Mouse (Mus musculus) common myeloid progenitor, adult 5-6 weeks (primary cell): ENCODE data around the gene Cygb. TPM values are rescaled to one million over a fixed set of nuclear protein-coding genes. Genes with fewer than 3 reads are reported as not detected.
"Not testable (repeated sequence)": the region's sequence is repeated elsewhere in the genome, so short reads cannot be mapped to it uniquely, and the experiment has no call there.

ENCODE experiments used
- ATAC-seq: replicated peaks from 2 replicates; pipeline ENCODE4 v1.8.0; 2016; ENCODE audit warnings: low read depth, mild to moderate bottlenecking, moderate TSS enrichment, inconsistent platforms; ENCODE audit not compliant: poor library complexity, severe bottlenecking
- total RNA-seq: library from RNA; stranded (forward); fragments of 200-1000, 187-1606 nt; gene quantifications from 2 replicates; pipeline ENCODE4 v1.2.3, GENCODE M21; 2017

Gene Cygb
- total RNA-seq, 1 experiment from 2014 or later = not detected

- no peak for ATAC-seq
These were observed 32.8 kb downstream of the Cygb start for GRCm38 (mm10) chr11:116621258-116621704.

DNA sequence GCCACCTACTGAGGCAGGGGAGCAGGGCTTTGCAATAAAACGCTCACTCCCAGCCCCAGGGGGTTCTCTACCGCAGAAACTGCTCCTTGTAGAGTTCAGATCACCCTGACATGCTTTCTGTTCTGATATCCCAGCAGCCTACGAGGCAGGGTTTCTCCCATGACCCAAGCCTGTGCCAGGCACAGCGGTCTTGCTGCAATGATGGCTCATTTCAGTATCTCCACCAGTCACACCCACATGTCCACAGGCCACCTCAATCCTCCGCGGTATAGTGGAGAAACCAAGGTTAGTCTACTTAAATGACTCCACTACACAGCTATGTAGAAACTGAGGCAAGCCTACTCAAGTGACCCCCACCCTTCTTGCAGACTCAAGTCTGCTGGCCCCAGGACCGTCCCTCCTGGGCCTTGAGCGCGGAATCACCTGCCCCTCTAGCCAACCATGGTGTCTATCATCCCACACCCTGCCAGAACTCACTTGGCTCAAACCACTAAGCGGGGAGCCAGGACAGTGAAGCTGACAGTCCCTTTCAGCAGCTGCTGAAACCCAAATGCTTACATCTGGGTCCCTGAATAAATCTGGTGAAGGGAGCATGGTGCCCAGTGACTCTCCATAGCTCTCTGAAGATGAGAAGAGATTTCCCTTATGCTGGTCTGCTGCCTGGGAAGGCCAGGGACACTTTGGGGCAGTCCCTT lies 33.4 kb downstream of the Cygb start:
- ATAC-seq = no peak

DNA sequence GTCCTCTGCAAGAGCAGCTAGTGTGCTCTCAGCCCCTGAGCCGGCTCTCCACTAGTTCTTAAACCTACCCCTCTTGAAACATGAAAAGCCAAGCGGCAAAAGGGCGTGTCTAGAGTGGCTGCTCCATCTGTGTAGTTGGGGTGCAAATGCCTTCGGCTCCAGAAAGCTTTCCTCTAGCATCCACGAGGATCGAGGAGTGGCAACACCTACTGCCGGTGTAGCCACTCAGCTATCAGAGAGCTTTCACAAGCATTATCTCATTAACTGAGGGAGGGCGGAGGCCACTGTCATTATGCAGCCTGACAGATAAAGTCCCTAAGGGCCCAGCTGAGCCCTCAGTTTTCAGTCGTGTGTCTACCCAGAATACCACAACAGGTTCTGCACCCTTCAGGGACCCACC lies 34.0 kb downstream of the Cygb start:
- ATAC-seq = no peak

DNA sequence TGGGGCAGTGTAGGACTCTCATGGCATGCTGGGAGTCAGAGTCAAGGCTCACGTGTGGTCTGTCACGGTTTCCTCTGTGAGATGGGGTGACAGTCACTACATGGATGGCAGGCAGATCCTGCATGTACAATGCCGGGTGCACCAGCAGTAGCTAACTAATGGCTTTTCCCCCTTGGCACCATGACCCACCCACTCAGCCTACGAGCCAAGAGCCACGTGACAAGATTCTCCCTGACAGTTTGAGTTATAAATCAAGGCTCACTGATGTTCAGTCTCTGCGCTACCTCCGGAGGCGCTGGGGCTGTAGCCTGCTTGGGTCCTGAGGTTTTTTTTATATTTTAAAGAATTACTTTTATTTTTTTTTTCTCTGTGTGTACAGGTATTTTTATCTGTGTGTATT lies 34.6 kb downstream of the Cygb start:
- no peak for ATAC-seq

GRCm38 (mm10) chr11:116619156-116619555 lies 35.0 kb downstream of the Cygb start:
- no peak for ATAC-seq

GRCm38 (mm10) chr11:116618666-116619065 lies 35.4 kb downstream of the Cygb start:
- ATAC-seq = no peak

- peak; percentile 20; the same call in 1 of the 2 replicates for ATAC-seq
These were observed 36.5 kb downstream of the Cygb start for GRCm38 (mm10) chr11:116617641-116618040.

GRCm38 (mm10) chr11:116616438-116617118 lies 37.5 kb downstream of the Cygb start:
- peak; percentile 48 for ATAC-seq

- ATAC-seq = peak; percentile 52
These were observed 38.2 kb downstream of the Cygb start for GRCm38 (mm10) chr11:116615735-116616437.

DNA sequence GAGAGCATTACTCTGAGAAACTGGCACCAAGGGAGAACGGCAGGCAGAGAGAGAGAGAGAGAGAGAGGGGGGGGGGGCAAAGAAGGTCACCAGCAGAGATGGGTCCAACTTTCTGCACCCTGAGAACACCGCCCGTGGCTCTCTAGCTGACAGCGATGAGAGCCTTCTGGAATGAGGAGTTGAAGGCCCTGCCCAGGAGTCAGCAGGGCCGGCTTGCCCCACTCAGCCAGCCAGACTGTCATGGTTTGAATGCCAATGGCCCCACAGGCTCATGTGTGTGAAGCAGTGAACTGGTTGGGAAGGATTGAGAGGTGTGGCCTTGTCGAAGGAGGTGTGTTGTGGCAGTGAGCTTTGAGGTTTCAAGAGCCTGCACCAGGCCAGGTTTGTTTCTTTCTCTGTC lies 40.9 kb downstream of the Cygb start:
- ATAC-seq = no peak

DNA sequence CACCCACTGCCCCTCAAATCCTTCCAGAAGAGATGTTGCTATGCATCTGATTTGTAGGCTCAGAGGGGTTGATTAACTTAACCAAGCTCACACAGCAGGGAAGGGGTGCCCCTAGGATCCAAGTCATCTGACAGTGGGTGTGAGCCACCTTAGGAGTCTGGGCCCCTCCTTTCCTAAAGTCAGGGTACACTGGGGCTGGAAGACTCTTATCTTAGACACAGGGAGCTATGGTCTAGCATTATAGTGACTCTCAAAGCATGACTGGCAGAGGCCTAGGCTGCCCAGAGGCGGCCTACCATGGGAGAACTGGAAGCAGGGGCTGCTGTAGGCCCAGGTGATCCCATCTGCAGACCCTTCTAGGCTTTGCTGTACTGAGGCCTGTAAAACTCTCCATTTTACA lies 41.6 kb downstream of the Cygb start:
- ATAC-seq = no peak

DNA sequence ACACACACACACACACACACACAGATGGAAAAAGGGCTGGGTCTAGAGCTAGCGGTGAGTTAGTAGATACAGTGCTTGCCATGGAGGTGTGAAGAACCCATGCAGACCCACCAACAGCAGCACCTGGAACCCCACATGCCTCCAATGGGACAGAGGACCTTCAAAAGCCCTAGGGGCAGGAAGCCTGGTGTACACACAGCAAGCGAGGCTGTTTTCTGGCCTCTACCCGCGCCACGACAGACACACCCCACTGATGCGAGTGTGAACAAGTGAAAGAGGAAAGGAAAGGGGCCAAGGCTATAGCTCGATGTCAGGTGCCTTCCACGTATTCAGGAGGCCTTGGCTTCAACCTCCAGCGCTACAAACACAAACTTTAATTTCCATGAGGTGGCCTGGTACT lies 42.2 kb downstream of the Cygb start:
- ATAC-seq = no peak

- not testable (repeated sequence) for ATAC-seq
These were observed 42.9 kb downstream of the Cygb start for GRCm38 (mm10) chr11:116611168-116611567.

- no peak for ATAC-seq
These were observed 44.0 kb downstream of the Cygb start for GRCm38 (mm10) chr11:116609965-116610630.

GRCm38 (mm10) chr11:116607717-116608116 lies 46.4 kb downstream of the Cygb start:
- no peak for ATAC-seq

- no peak for ATAC-seq
These were observed 50.0 kb downstream of the Cygb start for GRCm38 (mm10) chr11:116604097-116604496.

DNA sequence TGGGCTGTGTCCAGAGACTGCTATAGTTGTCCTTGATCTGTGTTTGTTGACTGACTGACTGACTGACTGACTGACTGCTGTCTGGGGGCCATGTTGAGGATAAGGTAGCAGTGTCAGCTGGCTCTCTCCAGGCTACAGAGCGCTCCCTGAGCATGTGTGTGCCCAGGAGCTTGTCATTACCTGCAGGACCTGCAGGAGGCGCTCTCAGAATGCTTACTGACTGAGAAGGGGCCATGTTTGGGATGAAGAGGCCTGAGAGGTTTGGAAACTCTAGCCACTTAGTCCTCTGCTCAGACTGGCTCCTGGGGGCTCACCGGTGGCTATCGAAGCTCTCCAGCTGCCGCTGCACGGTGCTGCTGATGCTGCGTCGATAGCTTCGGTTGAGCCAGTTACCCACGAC lies 50.8 kb downstream of the Cygb start:
- ATAC-seq = no peak; the same call in 1 of the 2 replicates

GRCm38 (mm10) chr11:116602043-116602442 lies 52.1 kb downstream of the Cygb start:
- ATAC-seq = no peak

DNA sequence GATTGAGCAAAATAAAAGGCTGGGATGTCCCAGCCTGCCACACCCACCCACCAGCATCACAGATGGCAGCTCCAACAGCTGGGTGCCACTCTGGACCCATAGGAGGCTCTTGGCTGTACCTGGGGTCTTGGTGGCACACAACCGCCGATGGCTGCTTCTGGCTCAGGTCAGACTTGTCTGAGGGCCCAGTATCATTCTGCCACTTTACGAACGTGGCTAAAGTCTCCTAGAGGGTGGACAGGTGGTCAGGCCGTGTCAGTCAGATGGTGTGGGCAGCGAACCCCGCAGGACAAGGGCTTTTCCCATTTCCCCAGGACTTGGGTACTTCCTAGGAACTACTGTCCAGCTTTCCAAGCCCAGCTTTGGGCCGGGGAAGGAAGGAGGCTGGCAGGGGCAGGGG lies 52.9 kb downstream of the Cygb start:
- ATAC-seq = no peak

DNA sequence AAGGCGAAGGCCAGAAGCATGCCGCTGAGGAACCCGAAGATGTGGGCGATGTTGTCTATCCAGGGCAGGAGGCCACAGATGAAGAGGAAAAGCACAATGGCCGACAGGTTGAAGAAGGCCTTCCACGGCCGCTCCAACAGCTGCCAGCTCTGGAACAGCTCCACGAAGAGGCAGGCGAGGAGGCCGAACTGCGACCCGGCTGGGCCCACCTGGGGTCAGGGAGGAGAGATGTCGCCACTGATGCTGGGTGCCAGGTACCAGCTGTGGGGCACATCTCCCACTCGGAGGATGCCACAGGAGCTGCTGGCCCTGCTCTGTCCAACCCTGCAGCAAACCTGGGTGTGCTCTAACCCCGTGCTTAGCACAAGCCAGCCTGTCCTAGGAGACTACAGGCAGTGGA lies 54.9 kb downstream of the Cygb start:
- ATAC-seq = no peak

- no peak for ATAC-seq
These were observed 55.9 kb downstream of the Cygb start for GRCm38 (mm10) chr11:116598193-116598592.
